Comparison of ENCODE assay signal across 9 mouse cellular contexts in the genomic region with DNA sequence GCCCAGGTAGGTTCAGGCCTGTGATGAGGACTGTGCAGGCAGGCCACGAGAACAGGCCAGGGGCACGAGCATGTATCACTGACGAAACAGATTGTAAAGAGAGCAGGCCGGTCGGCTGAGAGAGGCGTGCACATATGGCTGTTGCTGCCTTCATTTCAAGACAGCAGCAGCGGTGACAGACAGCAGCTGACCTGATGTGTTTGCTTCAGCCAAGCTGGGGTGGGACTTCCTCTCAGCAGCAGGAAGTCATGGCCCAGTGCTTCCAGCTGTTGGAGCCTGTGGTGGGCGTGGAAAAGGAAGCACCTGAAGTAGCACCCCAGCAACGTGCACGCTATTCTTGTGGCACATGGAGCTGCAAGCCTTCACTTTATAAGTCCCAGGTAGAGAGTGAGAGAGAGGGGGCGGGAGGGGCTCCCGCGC.
A peak's percentile ranks its signal among the peaks of the same experiment; 100 is the strongest.
DNase-seq lines count a peak whose midpoint lies in the region; ATAC-seq lines count a peak whose summit lies in the region.
"Had no signal": no experiment of that assay in that cellular context is flagged by ENCODE, and none has a peak within 500 bp of the region (broad histone marks: within the 10 kb centered on the region; RNA-seq: fewer than 3 reads in every experiment).

No protein-coding gene starts in this region.

- H3K4me2 ChIP-seq in liver, embryonic 11.5 days = peak overlapping the region; percentile 22

- peaks cover 4% of the 10 kb centered on the region; the same call in 1 of the 2 replicates for H3K4me1 ChIP-seq in liver, embryonic 11.5 days (replicated peaks; ENCODE audit: control insufficient read depth, insufficient read depth, low read length)
- H3K4me1 ChIP-seq: midbrain, embryonic 10.5 days had no signal

- WGBS in liver, embryonic 11.5 days = 57% methylated on average over 13 of the region's 13 CpGs

- ATAC-seq in liver, embryonic 11.5 days (replicated peaks; ENCODE audit: low FRiP score) = 0 out of 2 replicates have a peak, but pooled peaks have one; percentile 20

- no peaks in the 10 kb centered on the region for H3K36me3 ChIP-seq in liver, embryonic 11.5 days (ENCODE audit: control insufficient read depth, insufficient read depth, low read length)
- H3K36me3 ChIP-seq: midbrain, embryonic 10.5 days had no signal

- no peak overlapping the region for H3K4me3 ChIP-seq in liver, embryonic 11.5 days (ENCODE audit: low read depth, low read length)
- H3K4me3 ChIP-seq: midbrain, embryonic 10.5 days had no signal

- no peaks in the 10 kb centered on the region for H3K9me3 ChIP-seq in liver, embryonic 11.5 days (ENCODE audit: control insufficient read depth, low read length)
- H3K9me3 ChIP-seq: midbrain, embryonic 10.5 days had no signal

- H3K9ac ChIP-seq in liver, embryonic 11.5 days (ENCODE audit: low read depth, low read length) = no peak overlapping the region

- intact Hi-C loops in heart, postnatal 25 days (cut with DNase I) = loop anchor here (5.0 kb wide), 2 partner anchors 75 to 150 kb away; no protein-coding TSS in a partner anchor
- intact Hi-C loops in left cerebral cortex, postnatal 14 days (cut with DNase I) = no loop called here

- DNase-seq in heart, adult 11 months = peak; percentile 92
- DNase-seq in heart, postnatal 25 days (ENCODE audit: low spot score) = no peak
- peak; percentile 93 for DNase-seq in R1 (ENCODE audit: low read depth, low spot score)
- no peak for DNase-seq in liver, embryonic 11.5 days (ENCODE audit: low spot score)
- DNase-seq in spleen, postnatal 4 days (ENCODE audit: low spot score in 2 of 2) = peak; percentile 66 to 76
- no peak for DNase-seq in left cerebral cortex, postnatal 14 days (ENCODE audit: low spot score in 2 of 2)
- DNase-seq in layer of hippocampus, postnatal 36 days = no peak
- no peak for DNase-seq in urinary bladder, postnatal 14 days (ENCODE audit: low spot score)

- H3K27me3 ChIP-seq in liver, embryonic 11.5 days (replicated peaks; ENCODE audit: control insufficient read depth, insufficient read depth, low read length) = no peaks in the 10 kb centered on the region

- no peak overlapping the region for H3K27ac ChIP-seq in liver, embryonic 11.5 days (ENCODE audit: low read depth, low read length)
- H3K27ac ChIP-seq: midbrain, embryonic 10.5 days had no signal

Comparison
In these comparisons a context has a peak if more than half of its experiments do, and no peak if none do; other contexts are left out.
1. DNase-seq: peak in heart, adult 11 months (single experiment), R1 (single experiment) and spleen, postnatal 4 days (2 of 2); none in heart, postnatal 25 days (single experiment), liver, embryonic 11.5 days (single experiment), left cerebral cortex, postnatal 14 days (0 of 2), layer of hippocampus, postnatal 36 days (0 of 2) and urinary bladder, postnatal 14 days (single experiment).